Mouse (Mus musculus) left cerebral cortex, adult 9 months (tissue): ENCODE results near the gene Trim69.

Experiments used
- DNase-seq, 2 experiments: peaks; one replicate each; pipeline ENCODE4 v3.0.0; 2022; ENCODE audit warnings: low spot score in 2 of 2

Trim69 gene

DNA sequence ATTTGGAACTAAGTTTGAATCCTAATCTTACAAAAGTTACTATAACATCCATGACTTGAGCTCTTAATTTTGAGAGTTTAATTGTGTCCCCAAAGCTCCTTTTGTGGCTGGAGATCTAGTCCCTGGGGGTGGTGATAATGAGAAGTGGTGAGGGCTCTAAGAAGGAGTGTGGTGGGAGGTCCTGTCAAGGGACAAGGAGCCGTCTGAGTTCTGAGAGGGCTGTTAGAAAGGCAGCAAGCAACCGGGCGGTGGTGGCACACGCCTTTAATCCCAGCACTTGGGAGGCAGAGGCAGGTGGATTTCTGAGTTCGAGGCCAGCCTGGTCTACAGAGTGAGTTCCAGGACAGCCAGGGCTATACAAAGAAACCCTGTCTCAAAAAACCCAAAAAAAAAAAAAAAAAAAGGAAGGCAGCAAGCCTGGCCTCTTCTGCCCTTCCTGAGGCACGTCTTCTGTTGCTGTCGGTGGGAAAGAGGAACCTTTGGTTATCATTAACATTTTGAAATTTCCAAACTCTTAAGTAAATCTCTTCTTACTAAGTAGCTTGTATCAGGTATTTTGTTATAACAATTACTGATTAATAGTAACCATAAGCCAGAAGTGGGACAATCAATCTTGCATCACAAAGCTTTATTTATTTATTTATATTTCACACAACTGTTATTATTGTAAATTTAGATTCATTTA, 6.7 kb upstream of the Trim69 start:
- no peak for DNase-seq

DNA sequence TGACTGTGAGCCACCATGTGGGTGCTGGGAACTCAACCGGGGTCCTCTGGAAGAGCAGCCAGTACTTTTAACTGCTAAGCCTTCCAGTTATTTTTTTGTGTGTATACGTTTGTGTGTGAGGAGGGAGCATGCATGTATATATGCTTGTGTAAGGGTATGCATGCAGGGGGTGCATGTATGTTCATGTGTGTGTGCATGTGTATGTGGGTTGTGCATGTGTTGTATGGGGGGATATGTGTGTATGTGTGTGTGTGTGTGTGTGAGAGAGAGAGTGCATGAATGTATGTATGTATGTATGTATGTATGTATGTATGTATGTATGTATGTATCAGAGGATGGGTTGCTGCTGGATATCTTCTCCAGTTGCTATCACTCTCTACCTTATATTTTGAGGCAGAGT, 6.0 kb upstream of the Trim69 start:
- DNase-seq, result no peak

DNA sequence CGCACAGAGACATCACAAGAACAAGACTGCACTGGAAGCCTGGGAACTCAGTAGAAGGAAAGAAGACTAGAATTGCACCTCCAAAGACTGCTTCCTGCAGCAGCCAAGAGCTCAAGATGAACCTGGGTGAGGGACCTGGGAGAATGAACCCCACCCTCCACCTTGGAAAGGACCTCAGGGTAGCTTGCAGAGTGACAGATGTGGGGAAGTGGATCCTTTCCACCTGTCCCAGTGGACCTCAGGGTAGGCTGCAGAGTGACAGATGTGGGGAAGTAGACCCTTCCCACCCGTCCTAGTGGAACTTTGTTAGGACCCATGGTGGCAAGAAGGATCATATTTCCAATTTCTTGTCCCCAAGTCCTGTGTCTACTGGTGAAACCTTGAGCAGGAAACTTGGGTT, 5.2 kb upstream of the Trim69 start:
- no peak for DNase-seq

DNA sequence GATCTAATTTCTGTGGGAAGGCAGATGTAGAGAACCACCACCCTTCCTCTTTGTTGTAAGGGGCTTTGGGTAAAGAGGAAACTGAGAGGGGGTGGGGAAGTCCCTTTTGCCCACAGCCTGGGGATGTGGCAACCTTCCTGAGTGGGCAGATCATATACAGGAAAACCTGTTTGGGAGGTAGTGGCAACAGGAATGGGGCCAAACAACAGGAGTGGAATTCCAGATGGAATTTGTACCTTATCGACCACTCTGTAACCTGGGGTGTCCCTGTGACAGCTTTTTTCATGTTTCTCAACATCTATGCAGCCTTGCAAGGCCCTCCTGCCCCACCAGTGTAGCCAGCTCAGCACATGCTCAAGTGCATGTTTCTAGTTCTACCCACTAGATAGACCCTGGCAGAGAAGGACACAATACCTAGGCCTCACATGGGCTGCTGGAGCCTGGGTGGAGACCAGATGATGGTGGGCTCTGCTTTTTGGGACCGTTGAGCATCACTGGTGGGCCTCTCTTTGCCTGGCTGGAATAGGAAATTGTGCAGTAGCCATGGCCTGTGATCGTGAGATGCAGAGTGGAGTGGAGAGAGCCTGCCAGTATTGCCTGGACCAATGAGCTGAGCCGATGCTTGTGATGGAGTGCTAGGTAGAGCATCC, 4.3 kb upstream of the Trim69 start:
- no peak for DNase-seq

DNA sequence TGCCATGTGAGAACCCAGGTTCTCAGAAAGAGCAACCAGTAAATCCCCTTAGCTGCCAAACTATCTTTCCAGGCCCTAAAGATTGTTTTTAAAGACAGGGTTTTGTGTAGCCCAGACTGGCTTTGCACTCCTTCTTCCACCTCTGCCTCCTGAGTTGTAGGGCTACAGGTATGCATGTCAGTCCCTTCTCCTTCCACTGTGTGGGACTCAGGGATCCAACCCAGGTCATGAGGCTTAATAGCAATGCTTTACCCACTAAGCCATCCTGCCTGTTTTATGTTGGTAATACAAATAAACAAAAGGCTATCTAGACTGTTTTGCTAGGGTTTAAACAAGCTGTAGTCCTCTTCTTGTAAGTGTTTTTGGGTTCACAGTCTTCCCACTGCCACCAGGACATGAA, 2.9 kb upstream of the Trim69 start:
- no peak for DNase-seq

DNA sequence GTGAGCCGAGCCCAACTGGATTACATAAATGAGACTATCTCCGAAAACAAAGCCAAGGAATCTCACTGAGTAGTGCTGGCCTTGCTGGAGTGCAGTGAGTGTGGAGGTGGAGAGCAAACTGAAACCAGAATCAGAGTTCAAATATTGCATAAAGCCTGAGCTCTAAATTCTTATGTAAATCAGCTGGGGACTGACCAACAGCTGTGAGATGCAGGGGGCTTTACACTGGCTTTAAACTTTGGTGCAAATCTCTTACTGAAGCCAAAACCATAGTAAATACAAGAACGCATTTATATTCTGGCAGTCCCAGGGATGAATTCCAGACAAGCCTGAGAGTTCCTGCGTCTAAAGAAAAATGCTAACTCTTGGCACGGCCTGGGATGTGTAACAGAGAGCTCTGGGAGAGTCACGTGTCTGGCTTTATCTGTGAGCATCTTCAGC, 2.1 kb upstream of the Trim69 start:
- DNase-seq, result no peak

DNA sequence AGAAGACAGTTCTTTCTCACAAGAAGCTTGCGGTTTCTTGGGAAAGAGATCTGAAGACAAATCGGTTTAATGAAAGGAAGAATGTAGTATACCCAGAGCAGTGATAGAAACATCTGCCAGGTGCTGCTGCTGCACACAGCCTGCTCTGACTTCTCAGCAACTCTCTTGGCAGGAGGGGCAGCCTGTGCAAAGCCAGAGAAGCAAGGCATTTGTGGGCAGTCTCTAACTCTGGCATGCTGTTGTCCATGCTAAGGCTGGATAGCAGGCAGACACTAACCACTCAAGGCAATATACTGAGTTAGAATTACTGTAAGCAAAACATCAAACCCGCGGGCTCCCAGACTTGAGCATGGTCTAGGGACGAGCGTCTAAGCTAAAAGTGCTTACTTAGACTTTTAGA, 833 bp upstream of the Trim69 start:
- no peak for DNase-seq

DNA sequence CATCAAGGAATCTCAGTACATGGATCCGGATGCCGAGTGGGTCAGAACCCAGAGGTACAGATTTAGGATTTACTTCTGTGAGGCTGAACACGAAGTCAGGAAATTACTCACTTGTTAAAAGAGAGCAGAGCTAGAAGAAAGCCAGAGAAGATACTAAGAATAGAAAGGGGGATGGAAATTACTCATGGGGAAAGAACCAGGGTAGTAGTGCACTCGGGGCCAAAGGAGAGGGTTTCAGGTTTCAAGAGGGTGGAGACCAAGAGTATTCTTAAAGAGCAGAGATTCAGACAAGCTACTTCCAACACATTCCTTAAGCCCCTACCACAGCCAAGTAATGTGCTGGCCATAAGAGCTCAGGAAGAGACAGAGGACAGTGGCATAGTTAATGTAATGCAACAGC, 1.0 kb downstream of the Trim69 start:
- DNase-seq, result no peak

DNA sequence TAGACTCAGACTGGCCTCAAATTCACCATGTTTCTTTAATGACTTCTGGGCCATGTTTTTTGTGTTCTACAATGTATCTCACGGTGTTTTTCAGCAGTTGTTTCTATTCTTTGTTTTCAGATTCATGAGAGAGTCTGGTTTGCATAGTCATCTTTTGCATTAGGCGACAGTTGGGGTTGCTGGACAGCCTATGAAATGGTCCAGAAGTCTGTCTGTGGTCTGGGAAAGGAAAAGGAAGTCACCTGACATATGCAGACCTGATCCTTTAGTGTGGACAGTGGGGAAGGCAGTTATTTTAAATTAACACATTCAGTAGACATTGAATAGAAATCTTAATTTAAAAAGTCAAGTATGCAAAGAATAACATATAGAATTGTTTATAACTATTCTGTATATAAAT, 2.0 kb downstream of the Trim69 start:
- DNase-seq, result no peak

DNA sequence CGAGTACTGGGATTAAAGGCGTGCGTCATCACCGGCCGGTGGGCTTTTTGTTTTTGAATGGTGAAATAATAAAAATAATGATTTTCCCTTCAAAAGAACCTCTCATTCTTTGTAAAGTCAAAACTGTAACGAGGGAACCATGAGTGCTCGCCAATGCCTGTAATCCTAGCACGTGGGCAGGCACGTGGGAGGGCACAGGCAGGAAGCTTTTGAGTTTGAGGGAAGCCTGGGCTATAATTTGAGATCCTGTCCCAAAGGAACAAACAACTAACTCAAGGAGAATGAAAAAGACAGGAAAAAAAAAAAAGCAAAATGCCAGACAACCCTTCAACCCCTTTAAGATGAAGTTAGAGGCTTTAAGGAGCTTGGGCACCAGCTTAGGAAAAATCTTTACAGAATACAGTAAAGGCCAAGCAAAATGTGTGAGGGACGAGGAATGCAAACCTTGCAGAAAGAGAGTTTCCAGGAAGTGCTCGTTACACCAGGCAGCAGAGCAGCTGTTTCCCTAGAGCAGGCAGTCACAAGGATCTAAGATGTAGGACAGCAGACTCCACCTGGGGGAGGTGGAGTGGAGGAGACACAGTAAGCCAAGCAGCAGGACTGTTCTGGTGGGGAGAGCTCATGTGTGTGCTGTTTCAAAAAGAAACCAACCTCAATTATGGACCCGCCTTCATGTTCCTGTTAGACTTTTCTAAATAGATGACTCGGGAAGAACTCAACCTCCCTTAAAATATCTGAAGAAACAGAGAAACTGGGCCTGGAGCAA, 3.1 kb downstream of the Trim69 start:
- peak in 1 of 2 experiments; percentile 39 for DNase-seq

DNA sequence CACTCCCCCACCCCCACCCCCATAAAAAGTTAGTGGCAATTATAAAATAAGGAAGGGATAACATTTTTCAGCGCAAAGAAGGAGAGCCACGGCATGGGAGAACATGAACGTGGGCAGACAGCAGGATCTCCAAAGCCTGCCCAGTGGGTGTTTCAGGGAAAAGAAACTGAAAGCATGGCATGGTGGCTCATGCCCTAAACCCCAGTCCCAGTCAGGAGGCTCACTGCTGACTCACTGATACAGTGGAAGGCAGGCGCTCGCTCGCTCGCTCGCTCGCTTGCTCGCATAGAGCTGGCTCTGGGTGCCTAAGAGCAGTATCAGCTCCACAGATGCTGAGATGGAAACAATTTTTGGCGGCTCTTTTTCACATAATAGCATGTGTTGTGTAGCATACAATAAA, 3.8 kb downstream of the Trim69 start:
- DNase-seq, result no peak

DNA sequence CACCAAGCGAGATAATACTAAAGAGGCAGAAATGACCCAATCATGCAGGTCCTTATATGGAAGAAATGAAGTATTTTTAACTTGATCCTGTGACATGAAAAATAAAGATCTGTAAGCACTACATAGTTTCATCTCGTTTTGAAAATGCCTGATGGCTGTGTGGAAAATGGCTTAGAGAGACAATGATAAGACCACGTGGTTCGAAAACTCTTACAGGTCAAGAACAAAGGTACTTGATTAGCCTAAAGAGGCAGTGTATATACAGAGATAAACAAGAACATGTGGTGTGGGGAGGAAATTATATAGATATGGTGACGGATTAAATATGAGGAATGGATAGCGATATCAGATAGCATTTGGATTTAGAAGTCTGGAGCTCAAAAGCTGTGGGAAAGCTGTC, 10.8 kb downstream of the Trim69 start:
- no peak for DNase-seq

DNA sequence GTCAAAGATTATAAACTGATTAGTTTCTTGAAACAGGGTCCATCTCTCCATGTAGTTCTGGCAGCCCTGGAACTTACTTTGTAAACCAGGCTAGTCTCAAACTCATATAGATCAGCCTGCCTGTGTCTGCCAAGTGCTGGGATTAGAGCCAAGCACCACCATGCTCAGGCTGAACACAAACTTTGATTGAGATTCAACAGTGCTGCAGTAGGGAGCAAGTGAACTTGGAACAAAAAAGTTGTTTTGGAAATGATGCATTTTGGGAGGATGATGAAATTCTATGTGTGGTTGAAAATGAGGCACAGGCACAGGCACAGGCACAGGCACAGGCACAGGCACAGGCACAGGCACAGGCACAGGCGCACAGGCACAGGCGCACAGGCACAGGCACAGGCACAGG, 11.7 kb downstream of the Trim69 start:
- DNase-seq, result no peak

DNA sequence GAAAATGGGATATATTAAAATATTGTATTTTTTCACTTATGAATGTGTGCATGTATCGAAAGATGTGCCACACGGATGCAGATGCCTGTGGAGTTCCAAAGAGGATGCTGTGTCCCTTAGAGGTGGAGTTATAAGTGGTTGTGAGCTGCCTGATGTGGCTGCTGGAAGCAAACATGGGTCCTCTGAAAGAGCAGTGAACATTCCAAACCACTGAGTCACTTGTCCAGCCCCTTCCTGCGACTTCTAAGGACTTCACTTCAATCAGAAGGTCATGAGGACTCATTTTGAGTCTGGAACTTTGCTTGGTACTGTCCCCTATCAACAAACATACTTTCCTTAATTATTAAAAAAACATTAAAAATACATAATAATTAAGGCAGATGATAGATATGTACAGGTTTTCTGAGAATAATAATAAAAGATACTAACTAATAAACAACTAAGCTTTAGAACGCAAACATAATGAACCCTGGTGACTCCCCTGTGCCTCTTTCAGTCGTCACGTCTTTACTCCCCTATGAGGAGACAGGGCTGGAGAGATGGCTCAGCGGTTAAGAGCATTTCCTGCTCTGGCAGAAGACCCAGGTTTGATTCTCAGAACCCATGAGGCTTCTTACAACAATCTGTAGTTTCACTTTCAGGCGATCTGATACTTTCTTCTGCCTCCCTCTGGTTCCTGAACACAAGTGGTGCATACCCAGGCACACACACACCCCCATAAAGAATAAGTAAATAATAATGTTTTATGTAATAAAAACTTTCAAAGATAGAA, 19.7 kb downstream of the Trim69 start:
- DNase-seq, result no peak

DNA sequence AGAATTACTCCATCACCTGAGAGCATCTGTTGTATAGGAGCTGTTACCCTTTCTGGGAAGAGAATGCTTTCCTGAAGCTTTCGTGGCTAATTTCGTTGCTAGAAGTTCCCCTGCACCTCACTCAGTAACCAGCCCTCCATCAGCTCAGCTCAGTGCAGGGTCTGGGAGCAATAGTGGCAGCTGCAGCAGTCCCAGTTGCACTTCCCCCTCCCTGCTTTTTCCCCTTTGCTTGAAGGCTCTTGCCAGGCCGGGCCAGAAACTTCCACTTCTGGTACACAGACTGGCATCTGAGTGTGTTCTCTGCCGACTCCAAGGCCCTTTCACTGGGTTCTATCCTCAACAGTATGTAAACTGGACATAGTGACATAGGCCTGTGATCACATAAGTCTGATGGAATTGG, 24.6 kb downstream of the Trim69 start:
- DNase-seq, result no peak

DNA sequence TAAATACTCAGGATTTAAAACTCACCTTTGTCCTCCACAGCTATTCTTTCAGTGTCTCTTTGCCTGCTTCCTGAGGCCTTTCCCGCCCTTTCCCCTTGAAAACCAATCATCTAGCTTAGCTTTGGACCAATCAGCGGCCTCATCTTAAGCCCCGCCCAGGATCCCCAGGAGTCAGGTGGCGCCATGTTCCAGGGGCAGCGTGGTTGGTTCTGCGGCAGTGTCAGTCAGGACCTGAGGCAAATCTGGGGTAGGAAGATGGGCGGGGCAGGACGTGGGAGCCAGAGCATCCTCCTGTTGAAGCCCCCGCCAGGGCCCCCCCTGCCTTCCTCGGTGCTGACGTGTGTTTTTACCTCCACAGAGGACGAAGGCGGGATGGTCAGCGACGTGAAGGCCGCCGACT, 25.6 kb downstream of the Trim69 start, which contains the start of the genes Patl2 and Terb2:
Gene Patl2 (minus strand): TSS at position 84 of the 400 bp plus-strand sequence.
Gene Terb2 (plus strand): TSS at position 167 of the 400 bp plus-strand sequence.
- no peak for DNase-seq

DNA sequence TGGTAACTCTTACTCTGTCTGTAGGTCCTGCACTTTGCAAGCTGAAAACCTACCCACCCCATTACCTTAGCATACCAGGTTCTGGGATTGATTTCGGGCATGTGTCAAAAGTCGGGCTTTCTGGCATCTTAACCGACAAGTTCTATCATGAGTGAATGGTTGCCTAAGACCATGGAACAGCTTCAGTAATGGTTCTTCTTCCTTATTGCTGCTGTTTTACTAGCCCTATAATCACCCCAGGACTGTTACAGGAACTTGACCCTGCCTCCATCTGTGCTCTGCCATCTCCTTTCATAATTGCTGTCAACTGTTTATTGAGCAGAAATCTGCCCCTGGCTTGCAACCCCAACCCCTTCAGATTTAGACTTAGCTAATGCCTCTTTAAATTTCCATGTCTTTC, 26.3 kb downstream of the Trim69 start:
- no peak for DNase-seq

DNA sequence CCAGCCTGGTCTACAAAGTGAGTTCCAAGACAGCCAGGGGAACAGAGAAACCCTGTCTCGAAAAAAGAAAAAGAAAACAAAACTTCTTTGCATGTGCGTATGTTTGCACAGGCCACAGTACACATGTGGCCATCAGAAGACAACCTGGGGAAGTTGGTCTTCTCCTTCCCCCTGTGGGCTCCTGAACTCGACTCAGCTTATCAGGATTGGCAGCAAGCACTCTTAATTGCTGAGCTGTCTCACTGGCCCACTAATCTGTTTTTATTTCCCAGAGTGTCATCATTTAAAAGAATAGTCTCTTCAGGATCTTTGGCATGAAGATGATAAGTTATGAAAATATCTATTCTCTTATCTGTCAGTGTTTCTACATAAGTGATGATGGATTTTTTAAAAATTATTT, 31.3 kb downstream of the Trim69 start:
- DNase-seq, result no peak

DNA sequence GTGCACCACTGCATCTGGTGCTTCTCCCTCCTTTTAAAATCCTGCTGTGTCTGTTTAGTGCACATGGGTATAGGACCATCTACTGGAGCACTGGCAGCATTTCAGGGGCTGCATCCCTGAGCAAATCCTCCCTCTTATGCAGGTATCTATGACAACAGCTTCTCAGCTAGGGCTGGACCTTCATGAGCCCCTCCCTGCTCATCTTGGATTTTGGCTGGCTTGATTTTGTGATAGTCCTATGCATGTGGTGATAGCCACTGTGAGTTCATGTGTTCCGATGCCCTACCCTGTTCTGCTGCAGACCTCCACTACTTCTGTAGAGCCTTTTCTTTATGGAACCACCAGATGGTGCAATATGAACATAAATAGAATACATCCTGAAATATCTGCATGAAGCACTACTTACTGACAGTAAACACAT, 34.0 kb downstream of the Trim69 start:
- DNase-seq, result peak in 1 of 2 experiments; percentile 14

DNA sequence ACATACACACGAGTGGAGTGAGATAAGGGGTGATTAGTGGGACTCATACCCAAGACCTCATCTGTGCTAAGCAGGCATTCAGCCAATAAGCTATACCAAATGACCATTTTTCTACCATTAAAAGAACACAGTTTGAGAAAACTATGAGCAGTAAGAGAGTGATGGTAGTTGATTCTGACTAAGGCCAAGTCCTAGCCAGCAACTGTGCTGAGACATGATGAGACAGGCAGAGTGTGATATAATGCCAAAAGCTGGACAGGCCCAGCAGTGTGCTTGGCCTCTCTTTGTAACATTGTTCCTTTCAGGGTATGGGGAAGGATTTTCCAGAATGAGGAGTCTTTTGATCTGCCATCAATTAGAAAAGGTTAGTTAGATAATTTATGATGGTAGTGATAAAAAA, 41.0 kb downstream of the Trim69 start:
- DNase-seq, result no peak

DNA sequence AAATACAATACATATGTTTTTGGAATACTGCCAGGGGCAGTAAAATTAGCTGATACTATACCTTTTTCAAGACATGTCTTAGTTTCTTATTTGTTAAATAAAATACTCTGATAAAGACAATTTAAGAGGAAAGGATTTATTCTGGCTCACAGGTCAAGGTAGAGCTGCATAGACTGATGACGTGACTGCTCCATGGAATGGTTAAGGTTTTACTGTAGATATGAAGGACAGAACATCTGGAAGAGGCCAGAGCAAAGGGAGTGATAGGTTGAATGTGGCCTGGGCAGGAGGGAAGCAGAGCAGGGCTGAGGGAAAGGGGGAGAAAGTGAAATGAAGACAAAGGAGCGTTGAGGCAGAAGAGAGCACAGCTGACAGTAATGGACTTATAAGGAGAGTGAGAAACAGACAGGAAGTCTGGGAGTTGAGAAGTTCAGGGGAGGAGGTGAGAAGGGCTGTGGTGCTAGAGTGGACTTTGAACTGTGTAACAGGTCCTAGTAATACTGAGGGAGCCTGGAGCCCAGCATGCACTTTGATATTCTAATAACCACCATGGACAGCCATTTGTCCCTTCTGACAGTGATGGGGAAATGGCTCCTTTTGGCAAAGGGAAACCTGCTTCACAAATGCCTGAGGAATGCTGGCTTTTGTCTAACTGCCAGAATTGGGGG, 46.1 kb downstream of the Trim69 start:
- no peak for DNase-seq
